Mouse (Mus musculus) T-helper 17 cell (primary cell): ENCODE results near the gene Rtl5.

Source experiments
- in situ Hi-C, 2 experiments: fragments of 300-600 bp; cut with MboI, MseI; formaldehyde crosslinking; loops; 1 replicate in 1 of 2; 2 replicates in 1 of 2; pipeline ENCODE4 v1.15.1; 2025; ENCODE audit warnings: high pct_unique_total_duplicates in 2 of 2

The Rtl5 gene

DNA sequence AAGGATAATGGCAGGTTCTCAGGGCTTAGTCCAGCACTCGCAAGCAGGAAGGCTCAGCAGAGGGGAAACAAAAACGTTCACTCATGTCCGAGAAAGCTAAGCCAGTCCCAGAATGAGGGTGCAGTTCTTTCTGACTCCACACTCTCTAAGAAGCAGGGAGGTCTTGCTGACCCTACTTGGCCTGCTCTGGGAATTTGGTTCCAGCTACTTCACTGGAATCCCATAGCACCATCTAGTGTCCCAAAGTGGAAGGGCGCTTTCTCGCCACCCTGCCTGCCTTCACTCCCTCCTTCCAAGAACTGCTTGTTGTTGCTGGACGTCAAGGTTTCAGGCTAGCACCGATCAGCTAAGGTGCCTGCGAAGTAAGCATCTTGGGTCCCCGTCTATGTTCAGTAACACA, 5.0 kb downstream of the Rtl5 start:
- in situ Hi-C loops: no loop called here

DNA sequence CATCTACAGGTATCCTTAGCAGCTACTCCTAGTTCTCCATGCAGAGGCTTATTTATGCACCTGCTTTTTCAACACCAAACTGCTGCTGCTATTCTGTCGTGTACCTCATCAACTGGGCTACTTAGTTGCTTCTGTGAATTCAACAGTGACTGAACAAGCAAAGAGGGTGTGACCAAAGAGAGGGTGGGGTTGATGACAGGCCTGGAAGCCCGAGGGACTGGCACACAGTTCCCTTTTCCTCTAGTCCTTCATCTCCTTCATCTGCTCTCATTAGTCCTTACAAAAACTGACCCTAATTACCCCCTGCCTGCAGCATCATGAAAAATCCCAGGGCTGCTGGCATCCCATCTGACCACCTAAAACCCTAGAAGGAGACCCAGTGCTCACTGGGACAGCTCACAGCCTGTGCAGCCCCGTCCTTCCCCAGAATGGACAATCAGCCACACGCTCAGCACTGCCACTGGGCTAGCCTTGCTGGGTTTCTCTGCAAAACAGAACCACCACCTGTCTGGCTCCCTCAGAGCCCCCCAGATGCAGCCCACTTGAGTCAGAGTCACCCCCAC, 5.8 kb downstream of the Rtl5 start:
- in situ Hi-C loops: no loop called here

DNA sequence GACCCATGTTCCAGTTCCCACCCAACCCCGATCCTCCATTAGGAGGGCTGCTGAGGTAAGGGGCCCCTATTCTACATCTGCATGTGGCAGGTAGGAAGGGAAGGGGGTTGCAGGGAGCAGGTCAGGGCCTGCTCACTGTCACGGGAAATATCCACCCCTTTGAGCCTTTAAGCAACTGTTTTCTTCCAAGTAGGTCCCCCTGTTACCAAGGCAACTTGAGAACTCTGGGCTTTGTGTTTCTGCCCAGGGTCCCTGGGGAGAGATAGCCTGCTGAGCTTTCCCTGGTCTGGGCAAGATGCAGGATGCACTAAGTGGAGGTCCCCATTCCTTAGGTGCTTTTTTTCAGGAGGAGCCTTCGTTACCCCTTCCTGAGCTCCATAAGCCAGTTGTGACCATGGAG, 7.0 kb downstream of the Rtl5 start:
- in situ Hi-C loops: no loop called here

DNA sequence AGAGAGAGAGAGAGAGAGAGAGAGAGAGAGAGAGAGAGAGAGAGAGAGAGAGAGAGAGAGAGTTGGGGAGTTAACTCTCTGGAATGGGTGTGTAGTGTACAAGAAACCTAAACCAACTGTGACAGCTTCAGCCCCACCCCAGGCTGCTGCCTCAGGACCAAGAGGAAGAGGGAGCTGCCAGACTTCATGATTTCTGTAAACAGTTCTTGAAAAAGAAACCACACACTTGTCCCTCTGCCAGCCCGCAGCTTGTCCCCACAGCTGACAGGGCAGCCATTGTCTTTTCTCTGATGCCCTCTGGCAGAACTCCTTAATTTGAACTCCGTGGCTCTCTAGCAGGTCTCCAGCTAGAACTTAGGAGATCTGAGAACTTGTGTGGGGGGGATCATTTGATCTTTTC, 10.2 kb downstream of the Rtl5 start:
- in situ Hi-C loops: no loop called here

- in situ Hi-C loops: no loop called here
Measured at GRCm38 (mm10) chrX:102060243-102060642, 10.9 kb downstream of the Rtl5 start.

GRCm38 (mm10) chrX:102059437-102059836, 11.7 kb downstream of the Rtl5 start:
- in situ Hi-C loops: no loop called here

DNA sequence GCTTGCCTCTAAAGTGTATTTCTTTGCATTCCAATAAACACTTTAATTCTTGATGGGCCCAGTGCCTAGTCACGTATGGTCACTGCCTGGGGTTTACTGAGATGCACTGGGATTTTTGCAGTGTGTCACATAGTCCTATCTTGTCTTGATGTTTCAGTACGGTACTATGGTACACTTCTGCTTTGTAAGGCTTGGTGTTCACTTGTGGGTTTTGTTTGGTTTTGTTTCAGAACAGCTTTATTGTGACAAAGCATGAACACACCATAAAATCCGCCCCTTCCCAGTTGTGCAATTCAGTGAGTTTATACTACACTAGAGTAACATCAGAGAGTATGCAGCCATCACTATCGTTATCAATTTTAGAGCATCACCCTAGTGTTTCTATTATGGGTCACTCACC, 17.1 kb downstream of the Rtl5 start:
- in situ Hi-C loops: no loop called here

GRCm38 (mm10) chrX:102053371-102053770, 17.7 kb downstream of the Rtl5 start:
- in situ Hi-C loops: no loop called here

DNA sequence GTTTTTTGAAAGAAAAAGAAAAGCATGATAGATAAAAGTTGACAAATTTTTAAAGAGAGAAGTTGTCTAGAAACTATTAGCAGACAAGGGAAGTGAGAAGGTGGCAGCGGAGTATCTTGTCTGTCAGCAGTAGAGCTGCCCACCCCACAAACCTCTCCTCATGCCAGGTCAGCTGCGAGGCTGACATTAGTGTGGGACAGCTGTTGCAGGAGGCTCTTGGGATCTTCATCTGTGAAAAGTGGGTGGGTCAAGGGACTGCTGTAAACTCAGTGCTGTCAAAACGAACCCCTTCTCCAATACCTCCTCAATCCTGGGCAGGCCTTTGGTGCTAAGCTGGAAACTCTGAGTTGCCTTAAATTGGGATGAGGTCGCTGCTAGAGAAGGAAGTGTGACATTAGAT, 19.9 kb downstream of the Rtl5 start:
- in situ Hi-C loops: no loop called here

DNA sequence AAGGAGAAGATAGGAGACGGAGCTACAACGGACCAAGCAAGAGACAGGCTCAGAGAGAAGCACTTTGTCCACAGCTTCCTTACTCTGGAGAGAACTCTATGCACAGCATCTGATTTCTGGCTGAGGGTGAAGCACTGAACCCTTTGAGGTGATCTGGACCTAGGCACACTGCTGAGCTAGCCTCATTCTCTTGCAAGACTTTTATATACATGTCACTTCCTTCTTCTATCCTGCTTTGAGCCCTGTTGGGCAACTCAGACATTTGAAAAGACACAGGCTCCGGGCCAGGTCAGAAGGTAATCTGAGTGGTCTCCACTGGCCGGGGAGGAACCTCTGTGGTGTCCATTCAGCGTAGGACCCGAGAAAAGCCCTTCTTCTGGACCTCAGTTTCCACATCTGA, 20.6 kb downstream of the Rtl5 start:
- in situ Hi-C loops: no loop called here

- in situ Hi-C loops: no loop called here
Measured at GRCm38 (mm10) chrX:102042386-102042785, 28.7 kb downstream of the Rtl5 start.

- in situ Hi-C loops: no loop called here
Measured at GRCm38 (mm10) chrX:102041562-102041961, 29.5 kb downstream of the Rtl5 start.

DNA sequence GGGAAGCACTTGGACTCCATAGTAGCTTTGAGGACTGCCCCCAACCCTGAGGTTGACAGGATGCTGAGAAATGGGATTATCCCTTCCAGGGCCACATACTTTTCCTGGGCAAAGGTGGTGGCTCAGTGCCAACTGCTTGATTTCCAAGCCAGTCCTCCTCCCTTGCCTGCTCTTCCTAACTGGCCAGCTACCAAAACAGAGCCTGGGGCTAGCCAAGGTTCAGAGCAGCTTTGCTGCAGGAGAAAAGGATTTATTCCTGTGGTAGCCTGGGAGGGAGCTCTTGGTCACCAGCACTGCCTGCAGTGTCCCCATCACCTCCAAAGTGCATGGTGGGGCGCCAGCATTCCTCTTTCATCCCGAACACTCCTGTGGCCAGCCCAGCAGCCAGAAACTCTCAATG, 33.6 kb downstream of the Rtl5 start:
- in situ Hi-C loops: no loop called here

- in situ Hi-C loops: no loop called here
Measured at GRCm38 (mm10) chrX:102036866-102037361, 34.2 kb downstream of the Rtl5 start.

GRCm38 (mm10) chrX:102035671-102036070, 35.4 kb downstream of the Rtl5 start:
- in situ Hi-C loops: no loop called here

GRCm38 (mm10) chrX:102033566-102033965, 37.5 kb downstream of the Rtl5 start:
- in situ Hi-C loops: no loop called here

GRCm38 (mm10) chrX:102032431-102032830, 38.7 kb downstream of the Rtl5 start:
- in situ Hi-C loops: no loop called here

DNA sequence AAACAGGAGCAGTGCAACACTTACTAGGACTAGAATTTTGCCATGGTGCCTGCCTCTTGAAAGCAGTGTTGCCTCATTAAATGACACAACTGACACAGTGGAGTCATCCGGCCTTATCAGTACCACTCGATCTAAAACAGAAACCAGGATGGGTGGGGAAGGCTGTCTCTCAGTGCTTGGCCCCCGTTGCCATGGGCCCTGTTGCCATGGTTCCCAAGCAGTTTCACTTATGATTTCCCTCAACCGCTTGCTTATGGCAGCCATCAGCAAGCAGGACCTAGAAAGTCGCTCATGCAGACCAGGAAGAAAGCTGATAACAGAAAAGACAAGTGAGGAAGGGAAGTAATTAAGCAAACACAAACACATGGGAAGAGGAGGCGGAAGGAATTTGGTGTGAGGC, 39.3 kb downstream of the Rtl5 start:
- in situ Hi-C loops: no loop called here

GRCm38 (mm10) chrX:102024976-102025375, 46.1 kb downstream of the Rtl5 start:
- in situ Hi-C loops: no loop called here

- in situ Hi-C loops: loop anchor here in 1 of 2 experiments (10.0 kb wide), 1 partner anchor 1635 kb away; no protein-coding TSS in a partner anchor
Measured at GRCm38 (mm10) chrX:102019471-102020240, 51.4 kb downstream of the Rtl5 start.

DNA sequence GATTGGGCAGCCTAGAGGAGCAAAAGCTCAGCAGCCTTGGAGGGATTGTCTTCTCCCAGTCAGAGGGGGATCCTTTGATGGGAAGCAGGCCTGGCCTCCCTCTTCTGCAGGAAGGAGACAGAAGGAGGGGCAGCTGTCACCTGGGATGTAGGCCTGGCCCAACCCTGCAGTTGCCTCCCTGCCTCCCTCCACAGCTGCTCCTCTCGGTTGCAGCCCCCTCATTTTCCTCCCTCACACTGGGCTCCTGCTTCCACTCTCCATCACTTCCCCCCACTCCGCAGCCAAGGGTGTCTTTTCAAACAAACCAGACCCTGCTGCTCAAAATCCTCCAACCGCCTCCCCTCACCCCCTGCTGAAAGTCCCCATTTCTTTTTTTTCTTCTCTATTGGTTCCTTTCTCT, 52.2 kb downstream of the Rtl5 start:
- in situ Hi-C loops: loop anchor here in 1 of 2 experiments (10.0 kb wide), 1 partner anchor 1636 kb away; no protein-coding TSS in a partner anchor

DNA sequence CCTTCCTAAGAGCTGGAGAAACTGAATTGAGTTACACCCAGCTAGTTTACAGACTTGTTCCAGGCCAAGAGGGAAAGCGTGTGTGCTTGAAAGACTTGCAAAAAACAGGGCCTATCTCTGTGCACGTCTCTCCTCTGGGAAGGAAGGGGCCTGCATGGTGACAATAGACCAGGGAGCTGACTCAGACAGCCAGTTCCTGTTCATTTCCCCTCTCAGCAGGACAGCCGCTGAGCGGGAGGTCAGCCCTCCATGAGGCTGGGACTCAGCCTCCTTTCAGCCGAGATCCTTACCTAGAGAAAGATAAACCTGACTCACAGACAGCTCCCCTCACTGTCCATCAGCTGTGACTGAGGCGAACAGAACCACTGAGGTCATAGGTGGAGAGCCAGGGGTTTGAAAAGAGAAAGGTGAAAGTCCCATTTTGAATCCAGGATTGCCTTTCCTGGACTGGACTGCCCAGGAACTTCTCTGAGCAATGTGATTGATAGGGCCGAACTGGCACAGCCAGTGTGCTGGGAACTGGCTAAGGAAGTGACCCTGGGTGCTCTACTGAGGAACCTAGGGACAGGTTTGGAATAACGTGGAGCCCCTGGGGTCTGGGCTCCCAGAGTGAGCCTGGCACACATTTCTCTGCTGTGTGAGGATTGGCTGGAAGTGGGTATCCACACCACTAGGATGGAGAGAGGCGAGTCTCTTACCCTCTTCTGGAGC, 53.7 kb downstream of the Rtl5 start:
- in situ Hi-C loops: loop anchor here in 1 of 2 experiments (10.0 kb wide), 1 partner anchor 1637 kb away; no protein-coding TSS in a partner anchor
